Mouse (Mus musculus): ENCODE measurements at regions not wholly inside any gene's neighbourhood (a gene's known extent, or its start where the extent isn't known, plus 50 kb on each side); places are given as distances from the start of the nearest gene placed in this dataset.
A peak's percentile ranks its signal among the peaks of the same experiment; 100 is the strongest.

DNA sequence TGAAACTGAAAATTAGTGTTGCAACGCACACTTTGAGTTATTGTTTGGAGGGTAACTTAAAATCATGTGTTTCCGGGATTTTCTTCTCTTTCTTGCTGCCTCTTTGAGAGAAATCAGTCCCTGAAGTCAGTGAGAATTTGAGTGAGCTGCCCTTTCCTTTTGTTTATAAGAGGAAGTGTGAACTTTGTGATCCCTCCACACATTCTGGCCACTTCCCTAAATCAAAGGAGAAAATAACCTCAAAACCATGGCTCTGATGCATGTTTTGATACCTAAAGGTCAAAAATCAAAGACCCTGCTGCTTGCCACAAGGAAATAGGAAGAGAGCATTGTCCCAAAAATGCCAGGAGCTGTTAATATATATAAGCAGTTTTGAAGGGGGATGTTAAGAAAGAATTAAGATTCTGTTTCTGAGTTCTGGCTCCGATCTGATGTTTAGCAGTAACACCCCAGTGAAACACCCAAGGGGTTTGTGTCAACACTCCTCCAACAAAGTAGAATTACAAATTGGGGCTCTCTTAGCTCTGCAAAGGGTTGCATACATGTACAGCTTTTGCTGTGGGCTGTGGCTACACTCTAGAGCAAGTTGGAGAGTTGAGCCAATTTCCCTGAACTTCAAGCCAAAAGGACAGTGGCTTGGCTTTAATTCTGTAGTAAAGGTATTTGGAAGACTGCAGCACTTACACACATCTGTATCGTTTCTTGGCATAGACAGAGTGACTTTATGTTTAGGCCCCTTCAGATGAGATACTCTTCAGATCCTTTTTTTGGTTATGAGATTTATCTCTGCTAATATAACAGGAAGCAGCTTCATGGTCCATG lies 97.5 kb upstream of the Marcks start:
- no peaks in the 10 kb centered on the region for H3K9me3 ChIP-seq (replicated peaks; ENCODE audit: control insufficient read depth, low read length)
- 63% methylated on average over 4 of the region's 4 CpGs for WGBS
- H3K4me2 ChIP-seq (ENCODE audit: low read depth, low read length) = no peak overlapping the region
- no peaks in the 10 kb centered on the region for H3K27me3 ChIP-seq (ENCODE audit: control insufficient read depth, insufficient read depth, low read length)
- no peak overlapping the region for H3K4me3 ChIP-seq (ENCODE audit: low read depth, low read length)
- no peak overlapping the region for H3K27ac ChIP-seq (replicated peaks; ENCODE audit: low read depth, low read length)
- ATAC-seq (replicated peaks; ENCODE audit: insufficient number of reproducible peaks, low FRiP score, low TSS enrichment, low read depth) (no peak), DNase-seq (ENCODE audit: low spot score) (no peak)
- H3K9ac ChIP-seq (replicated peaks; ENCODE audit: low read length) = no peak overlapping the region
- H3K4me1 ChIP-seq (ENCODE audit: control insufficient read depth, insufficient read depth, low read length) = no peaks in the 10 kb centered on the region
- H3K36me3 ChIP-seq (replicated peaks; ENCODE audit: control insufficient read depth, insufficient read depth, low read depth, low read length) = no peaks in the 10 kb centered on the region

DNA sequence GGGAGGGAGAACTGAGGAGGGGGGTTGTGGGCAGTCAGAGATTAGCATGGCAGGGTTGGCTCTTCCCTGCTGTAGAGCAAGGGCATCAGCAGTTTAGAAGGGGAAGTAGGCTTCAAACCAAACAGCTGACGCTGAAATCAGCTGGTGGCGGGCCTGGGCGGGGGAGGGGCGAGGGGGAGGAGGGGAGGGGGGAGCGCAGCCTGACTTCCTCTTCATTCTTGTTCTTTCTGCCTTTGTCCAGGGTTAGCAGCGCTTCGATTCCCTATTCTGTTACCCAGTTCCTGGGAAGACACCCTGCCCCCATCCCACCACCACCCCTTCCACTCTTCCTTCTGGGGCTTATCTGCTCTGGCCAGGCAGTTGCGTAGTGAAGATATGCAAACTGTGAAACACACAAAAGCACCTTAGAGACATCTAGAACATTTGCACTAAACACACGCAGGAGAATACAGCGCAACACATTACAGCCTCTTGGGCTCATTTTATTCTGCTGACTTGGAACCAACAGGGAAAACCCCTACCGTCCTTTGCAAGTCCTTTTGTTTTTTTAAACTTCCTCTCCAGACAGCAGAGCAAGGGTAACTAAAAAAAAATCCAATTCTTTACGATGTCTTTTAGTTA lies 93.3 kb upstream of the Marcks start:
- Histone ChIP-seq H3K9ac (replicated peaks; ENCODE audit: low read length) (peak overlapping the region; percentile 18; the same call in 1 of the 2 replicates), H3K36me3 (replicated peaks; ENCODE audit: control insufficient read depth, insufficient read depth, low read depth, low read length) (no peaks in the 10 kb centered on the region), H3K27ac (replicated peaks; ENCODE audit: low read depth, low read length) (no peak overlapping the region), H3K4me1 (ENCODE audit: control insufficient read depth, insufficient read depth, low read length) (no peaks in the 10 kb centered on the region), H3K4me3 (ENCODE audit: low read depth, low read length) (no peak overlapping the region), H3K4me2 (ENCODE audit: low read depth, low read length) (no peak overlapping the region; the same call in 1 of the 2 replicates), H3K27me3 (ENCODE audit: control insufficient read depth, insufficient read depth, low read length) (no peaks in the 10 kb centered on the region), H3K9me3 (replicated peaks; ENCODE audit: control insufficient read depth, low read length) (no peaks in the 10 kb centered on the region)
- peak; percentile 79; the same call in 1 of the 2 replicates for ATAC-seq (replicated peaks; ENCODE audit: insufficient number of reproducible peaks, low FRiP score, low TSS enrichment, low read depth)
- WGBS = 12% methylated on average over 9 of the region's 12 CpGs
- DNase-seq (ENCODE audit: low spot score) = peak; percentile 34

- WGBS = 74% methylated on average over 6 of the region's 6 CpGs
- H3K27me3 ChIP-seq (ENCODE audit: control insufficient read depth, insufficient read depth, low read length) = no peaks in the 10 kb centered on the region
- H3K4me1 ChIP-seq (ENCODE audit: control insufficient read depth, insufficient read depth, low read length) = no peaks in the 10 kb centered on the region
- H3K4me3 ChIP-seq (ENCODE audit: low read depth, low read length) = no peak overlapping the region
- no peaks in the 10 kb centered on the region for H3K36me3 ChIP-seq (replicated peaks; ENCODE audit: control insufficient read depth, insufficient read depth, low read depth, low read length)
- H3K9me3 ChIP-seq (replicated peaks; ENCODE audit: control insufficient read depth, low read length) = no peaks in the 10 kb centered on the region
- no peak overlapping the region for H3K4me2 ChIP-seq (ENCODE audit: low read depth, low read length)
- no peak overlapping the region for H3K9ac ChIP-seq (replicated peaks; ENCODE audit: low read length)
- DNase-seq (ENCODE audit: low spot score) (no peak), ATAC-seq (replicated peaks; ENCODE audit: insufficient number of reproducible peaks, low FRiP score, low TSS enrichment, low read depth) (no peak)
- H3K27ac ChIP-seq (replicated peaks; ENCODE audit: low read depth, low read length) = no peak overlapping the region
Measured at GRCm38 (mm10) chr10:37231159-37231558, 92.4 kb upstream of the Marcks start.

DNA sequence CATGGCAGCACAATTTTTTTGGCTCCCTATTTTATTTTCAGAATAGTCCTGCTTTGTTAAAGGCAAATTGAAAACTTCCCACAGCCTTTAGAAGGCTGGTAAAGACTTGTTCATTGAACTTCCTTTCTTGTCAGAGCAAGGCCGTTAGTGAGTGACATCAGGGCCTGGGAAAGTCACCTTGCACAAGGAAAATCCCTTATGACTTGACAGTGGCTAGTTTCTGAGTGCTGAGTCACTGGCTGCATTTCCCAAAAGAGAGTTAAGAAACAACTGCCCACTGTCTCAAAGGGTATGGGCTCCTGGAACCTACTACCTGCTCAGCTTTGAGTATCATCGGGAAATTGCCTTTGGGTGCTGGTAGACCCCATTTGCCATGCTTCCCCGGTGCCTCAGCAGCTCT lies 89.2 kb upstream of the Marcks start:
- no peaks in the 10 kb centered on the region for H3K27me3 ChIP-seq (ENCODE audit: control insufficient read depth, insufficient read depth, low read length)
- ATAC-seq (replicated peaks; ENCODE audit: insufficient number of reproducible peaks, low FRiP score, low TSS enrichment, low read depth) (no peak), DNase-seq (ENCODE audit: low spot score) (no peak)
- H3K36me3 ChIP-seq (replicated peaks; ENCODE audit: control insufficient read depth, insufficient read depth, low read depth, low read length) = no peaks in the 10 kb centered on the region
- no peak overlapping the region for H3K27ac ChIP-seq (replicated peaks; ENCODE audit: low read depth, low read length)
- H3K4me2 ChIP-seq (ENCODE audit: low read depth, low read length) = no peak overlapping the region
- H3K4me1 ChIP-seq (ENCODE audit: control insufficient read depth, insufficient read depth, low read length) = no peaks in the 10 kb centered on the region
- no peak overlapping the region for H3K9ac ChIP-seq (replicated peaks; ENCODE audit: low read length)
- H3K4me3 ChIP-seq (ENCODE audit: low read depth, low read length) = no peak overlapping the region
- WGBS = 80% methylated on average over 3 of the region's 3 CpGs
- no peaks in the 10 kb centered on the region for H3K9me3 ChIP-seq (replicated peaks; ENCODE audit: control insufficient read depth, low read length)

DNA sequence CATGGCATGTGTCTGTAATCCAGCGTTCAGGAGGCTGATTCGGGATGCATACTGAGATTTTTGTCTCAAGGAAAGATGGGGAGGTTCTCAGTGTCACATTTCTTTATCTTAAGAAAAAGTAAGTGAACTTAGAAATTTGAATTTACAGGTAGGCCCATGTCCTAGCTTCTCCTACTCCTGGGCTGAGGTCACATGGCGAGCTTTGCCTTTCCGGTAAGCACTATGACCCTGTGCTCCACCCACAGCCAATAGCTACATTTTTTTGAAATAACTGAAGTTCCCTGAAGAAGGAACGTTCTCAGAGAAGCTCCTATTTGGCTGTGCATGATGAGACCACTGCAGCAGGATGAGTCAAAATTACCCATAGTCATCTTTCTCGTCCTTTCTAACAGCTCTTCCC lies 83.0 kb upstream of the Marcks start:
- Histone ChIP-seq H3K9me3 (replicated peaks; ENCODE audit: control insufficient read depth, low read length) (no peaks in the 10 kb centered on the region), H3K27me3 (ENCODE audit: control insufficient read depth, insufficient read depth, low read length) (no peaks in the 10 kb centered on the region), H3K9ac (replicated peaks; ENCODE audit: low read length) (no peak overlapping the region), H3K36me3 (replicated peaks; ENCODE audit: control insufficient read depth, insufficient read depth, low read depth, low read length) (no peaks in the 10 kb centered on the region), H3K4me1 (ENCODE audit: control insufficient read depth, insufficient read depth, low read length) (no peaks in the 10 kb centered on the region), H3K27ac (replicated peaks; ENCODE audit: low read depth, low read length) (no peak overlapping the region), H3K4me2 (ENCODE audit: low read depth, low read length) (no peak overlapping the region), H3K4me3 (ENCODE audit: low read depth, low read length) (no peak overlapping the region)
- WGBS = 50% methylated on average over 6 of the region's 6 CpGs
- DNase-seq (ENCODE audit: low spot score) (no peak), ATAC-seq (replicated peaks; ENCODE audit: insufficient number of reproducible peaks, low FRiP score, low TSS enrichment, low read depth) (no peak)

GRCm38 (mm10) chr10:37220434-37220833 lies 81.7 kb upstream of the Marcks start:
- WGBS = 46% methylated on average over 3 of the region's 3 CpGs
- H3K27me3 ChIP-seq (ENCODE audit: control insufficient read depth, insufficient read depth, low read length) = no peaks in the 10 kb centered on the region
- no peaks in the 10 kb centered on the region for H3K4me1 ChIP-seq (ENCODE audit: control insufficient read depth, insufficient read depth, low read length)
- ATAC-seq (replicated peaks; ENCODE audit: insufficient number of reproducible peaks, low FRiP score, low TSS enrichment, low read depth) (no peak), DNase-seq (ENCODE audit: low spot score) (no peak)
- H3K9me3 ChIP-seq (replicated peaks; ENCODE audit: control insufficient read depth, low read length) = no peaks in the 10 kb centered on the region
- H3K4me3 ChIP-seq (ENCODE audit: low read depth, low read length) = no peak overlapping the region
- H3K4me2 ChIP-seq (ENCODE audit: low read depth, low read length) = no peak overlapping the region
- H3K36me3 ChIP-seq (replicated peaks; ENCODE audit: control insufficient read depth, insufficient read depth, low read depth, low read length) = no peaks in the 10 kb centered on the region
- no peak overlapping the region for H3K9ac ChIP-seq (replicated peaks; ENCODE audit: low read length)
- H3K27ac ChIP-seq (replicated peaks; ENCODE audit: low read depth, low read length) = no peak overlapping the region

DNA sequence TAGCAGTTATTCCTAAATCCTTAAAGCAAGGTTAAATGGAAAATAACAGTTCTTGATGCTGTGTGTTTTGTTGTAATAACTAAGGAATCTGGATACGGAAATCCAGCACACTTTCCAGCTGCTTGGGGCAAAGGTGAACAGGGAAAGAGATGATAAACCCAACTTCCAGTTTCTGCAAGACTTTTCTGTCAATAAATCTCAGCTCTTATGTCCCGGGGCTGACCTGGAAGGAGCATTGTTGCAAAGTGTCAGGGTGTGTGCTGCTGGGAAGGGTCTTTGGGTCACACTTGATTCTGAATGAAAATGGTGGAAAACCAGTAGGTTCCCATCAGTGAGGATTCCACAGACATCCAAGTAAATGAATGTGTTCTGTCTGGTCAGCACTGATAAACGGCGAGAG lies 81.2 kb upstream of the Marcks start:
- H3K27me3 ChIP-seq (ENCODE audit: control insufficient read depth, insufficient read depth, low read length) = no peaks in the 10 kb centered on the region
- 71% methylated on average over 4 of the region's 4 CpGs for WGBS
- H3K4me1 ChIP-seq (ENCODE audit: control insufficient read depth, insufficient read depth, low read length) = no peaks in the 10 kb centered on the region
- no peak overlapping the region for H3K4me3 ChIP-seq (ENCODE audit: low read depth, low read length)
- no peaks in the 10 kb centered on the region for H3K36me3 ChIP-seq (replicated peaks; ENCODE audit: control insufficient read depth, insufficient read depth, low read depth, low read length)
- no peak overlapping the region for H3K9ac ChIP-seq (replicated peaks; ENCODE audit: low read length)
- H3K4me2 ChIP-seq (ENCODE audit: low read depth, low read length) = no peak overlapping the region
- DNase-seq (ENCODE audit: low spot score) = no peak
- ATAC-seq (replicated peaks; ENCODE audit: insufficient number of reproducible peaks, low FRiP score, low TSS enrichment, low read depth) = no peak
- no peak overlapping the region for H3K27ac ChIP-seq (replicated peaks; ENCODE audit: low read depth, low read length)
- H3K9me3 ChIP-seq (replicated peaks; ENCODE audit: control insufficient read depth, low read length) = no peaks in the 10 kb centered on the region

DNA sequence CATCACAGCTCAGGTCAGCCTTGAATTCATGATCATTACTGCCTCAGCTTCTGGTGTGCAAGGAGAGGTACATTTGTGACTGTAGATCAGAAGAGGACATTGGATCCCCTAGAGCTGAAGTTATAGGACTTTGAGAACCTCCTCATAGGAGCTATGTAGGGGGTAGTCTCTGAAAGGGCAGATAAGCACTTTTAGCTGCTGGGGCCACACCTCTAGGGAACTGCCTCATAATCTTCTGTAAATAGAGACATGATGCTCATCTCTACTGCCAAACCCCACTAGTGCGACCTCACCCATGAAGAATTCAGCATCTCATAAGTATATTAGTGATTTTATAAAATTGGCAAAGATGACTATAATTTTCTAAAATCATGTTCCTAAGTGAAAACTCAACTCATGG lies 80.7 kb upstream of the Marcks start:
- DNase-seq (ENCODE audit: low spot score) = no peak
- WGBS = 90% methylated on average over 1 of the region's 1 CpGs
- H3K27me3 ChIP-seq (ENCODE audit: control insufficient read depth, insufficient read depth, low read length) = no peaks in the 10 kb centered on the region
- no peak overlapping the region for H3K4me3 ChIP-seq (ENCODE audit: low read depth, low read length)
- no peaks in the 10 kb centered on the region for H3K4me1 ChIP-seq (ENCODE audit: control insufficient read depth, insufficient read depth, low read length)
- no peak overlapping the region for H3K4me2 ChIP-seq (ENCODE audit: low read depth, low read length)
- H3K9me3 ChIP-seq (replicated peaks; ENCODE audit: control insufficient read depth, low read length) = no peaks in the 10 kb centered on the region
- no peak overlapping the region for H3K27ac ChIP-seq (replicated peaks; ENCODE audit: low read depth, low read length)
- no peak for ATAC-seq (replicated peaks; ENCODE audit: insufficient number of reproducible peaks, low FRiP score, low TSS enrichment, low read depth)
- H3K9ac ChIP-seq (replicated peaks; ENCODE audit: low read length) = no peak overlapping the region
- no peaks in the 10 kb centered on the region for H3K36me3 ChIP-seq (replicated peaks; ENCODE audit: control insufficient read depth, insufficient read depth, low read depth, low read length)
